Mouse (Mus musculus) activated CD4-positive, CD25-positive, alpha-beta regulatory T cell (primary cell): ENCODE data around the gene Olfr704. TPM values are rescaled to one million over a fixed set of nuclear protein-coding genes. Genes with fewer than 3 reads are reported as not detected.

Experiments
- polyA plus RNA-seq, 2 experiments: library from polyadenylated mRNA; unstranded; fragments of 100-300 nt; shearing (Covaris generic); gene quantifications; one replicate each; pipeline ENCODE4 v1.2.1; 2017

Olfr704 gene
- under 1 TPM in 1 of 2 experiments, not detected in 1; 0.09 TPM for polyA plus RNA-seq

GRCm38 (mm10) chr7:106862885-106863284 lies at the start of gene Olfr704:
TSS of gene Olfr704 (plus strand) at chr7:106863185.

DNA sequence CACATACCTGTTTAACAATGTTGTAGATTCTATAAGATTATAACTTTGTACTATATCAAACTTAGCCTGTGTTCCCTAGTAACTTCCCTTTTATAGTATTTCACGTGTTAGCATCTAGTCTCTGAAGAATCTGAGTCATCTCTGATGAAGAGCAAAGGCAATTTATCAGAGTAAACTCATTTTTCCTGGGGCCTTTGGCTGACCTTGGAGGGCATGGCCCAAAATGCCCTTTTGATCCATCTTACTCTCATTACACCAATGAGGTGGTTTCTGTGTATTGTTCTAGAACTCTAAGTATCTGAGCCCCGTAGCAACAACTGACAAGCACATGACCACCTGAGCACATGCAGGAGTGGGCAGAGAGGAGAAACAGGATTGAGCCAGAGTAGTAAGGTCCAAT lies 49.2 kb upstream of the Olfr704 start, which contains the start of gene Olfr701:
Gene Olfr701, plus strand, starts transcription at position 301 of the 400 bp plus-strand sequence.

GRCm38 (mm10) chr7:106833793-106834192 lies 29.2 kb upstream of the Olfr704 start, which contains the start of gene Olfr702:
TSS of gene Olfr702 (minus strand) at chr7:106833893.

DNA sequence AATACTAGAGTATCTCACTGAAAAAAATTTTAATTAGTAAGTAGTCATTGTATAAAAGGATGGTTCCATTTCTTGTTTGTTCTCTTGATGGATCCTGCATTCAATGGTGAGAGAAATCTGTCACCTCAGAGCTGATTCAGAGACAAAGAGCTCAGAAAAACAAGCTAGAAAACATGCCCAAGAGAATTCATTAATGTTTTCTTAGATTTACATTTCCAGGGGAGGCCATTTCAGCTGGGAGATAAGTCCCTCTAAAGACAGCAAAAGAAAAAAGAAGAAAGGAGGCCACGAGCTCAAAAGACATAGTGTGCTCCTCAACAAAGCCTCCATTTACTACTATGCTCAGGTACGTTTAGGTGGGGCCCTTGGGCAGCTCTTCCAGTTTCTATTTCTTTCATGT lies 19.9 kb upstream of the Olfr704 start, which contains the start of gene Olfr703:
Gene Olfr703, plus strand, starts transcription at position 301 of the 400 bp plus-strand sequence.

DNA sequence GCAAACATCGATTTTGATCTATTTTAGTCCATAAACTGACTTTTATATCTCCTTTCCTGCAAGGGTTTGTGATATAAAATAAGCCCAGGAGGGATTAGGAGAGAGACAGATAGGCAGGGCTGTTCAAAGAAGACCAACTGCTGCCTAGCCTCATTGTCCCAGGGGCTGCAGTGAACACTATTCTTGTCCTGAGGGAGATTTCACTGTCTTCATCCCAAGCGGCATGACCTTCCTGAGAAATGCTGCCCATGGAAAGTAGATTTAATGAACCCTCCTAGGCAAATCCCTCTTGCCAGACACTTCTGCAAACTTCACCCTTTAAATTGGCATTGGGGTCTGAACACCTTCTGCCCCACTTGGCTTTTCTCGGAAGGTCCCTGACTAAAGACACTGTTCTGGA lies 13.8 kb downstream of the Olfr704 start, which contains the start of gene Olfr705:
Gene Olfr705, minus strand, starts transcription at position 101 of the 400 bp plus-strand sequence.

GRCm38 (mm10) chr7:106888062-106888461 lies 25.1 kb downstream of the Olfr704 start, which contains the start of gene Olfr706:
TSS of gene Olfr706 (minus strand) at chr7:106888162.

GRCm38 (mm10) chr7:106901141-106901540 lies 38.2 kb downstream of the Olfr704 start, which contains the start of gene Olfr707:
TSS of gene Olfr707 (minus strand) at chr7:106901241.

GRCm38 (mm10) chr7:106907676-106908075 lies 44.7 kb downstream of the Olfr704 start, which contains the start of gene Olfr1532-ps1:
TSS of gene Olfr1532-ps1 (plus strand) at chr7:106908001.

Other genes with a start within 250 kb of the Olfr704 start
- gene Olfr693, start 182.6 kb upstream of the Olfr704 start, polyA plus RNA-seq, result not detected
- not detected for gene Olfr694, start 171.4 kb upstream of the Olfr704 start, polyA plus RNA-seq
- gene Olfr695, start 146.8 kb upstream of the Olfr704 start, polyA plus RNA-seq, result not detected
- gene Olfr697, start 120.7 kb upstream of the Olfr704 start, polyA plus RNA-seq, result not detected
- gene Olfr698, start 107.8 kb upstream of the Olfr704 start, polyA plus RNA-seq, result not detected
- under 1 TPM; 0.05 to 0.18 TPM for gene Olfr699, start 70.0 kb upstream of the Olfr704 start, polyA plus RNA-seq
- gene Olfr700, start 54.4 kb upstream of the Olfr704 start, polyA plus RNA-seq, result not detected
- gene Olfr701, start 49.1 kb upstream of the Olfr704 start, polyA plus RNA-seq, result not detected
- gene Olfr702, start 29.3 kb upstream of the Olfr704 start, polyA plus RNA-seq, result not detected
- gene Olfr703, start 19.8 kb upstream of the Olfr704 start, polyA plus RNA-seq, result not detected
- gene Olfr705, start 13.7 kb downstream of the Olfr704 start, polyA plus RNA-seq, result under 1 TPM in 1 of 2 experiments, not detected in 1; 0.41 TPM
- not detected for gene Olfr706, start 25.0 kb downstream of the Olfr704 start, polyA plus RNA-seq
- not detected for gene Olfr707, start 38.1 kb downstream of the Olfr704 start, polyA plus RNA-seq
- under 1 TPM in 1 of 2 experiments, not detected in 1; 0.28 TPM for gene Olfr1532-ps1, start 44.8 kb downstream of the Olfr704 start, polyA plus RNA-seq
- under 1 TPM in 1 of 2 experiments, not detected in 1; 0.42 TPM for gene Olfr709-ps1, start 69.0 kb downstream of the Olfr704 start, polyA plus RNA-seq
- not detected for gene Olfr710, start 85.1 kb downstream of the Olfr704 start, polyA plus RNA-seq
- gene Olfr6, start 100.8 kb downstream of the Olfr704 start, polyA plus RNA-seq, result under 1 TPM in 1 of 2 experiments, not detected in 1; 0.18 TPM
- under 1 TPM in 1 of 2 experiments, not detected in 1; 0.15 TPM for gene Olfr711, start 112.3 kb downstream of the Olfr704 start, polyA plus RNA-seq
- not detected for gene Olfr2, start 142.9 kb downstream of the Olfr704 start, polyA plus RNA-seq
- not detected for gene Olfr713, start 168.0 kb downstream of the Olfr704 start, polyA plus RNA-seq
- not detected for gene Olfr714, start 207.8 kb downstream of the Olfr704 start, polyA plus RNA-seq
- gene Olfr17, start 230.0 kb downstream of the Olfr704 start, polyA plus RNA-seq, result under 1 TPM; 0.14 to 0.17 TPM
- gene Olfr715b, start 247.2 kb downstream of the Olfr704 start, polyA plus RNA-seq, result not detected